Mouse (Mus musculus) spleen, postnatal 4 days (tissue): Measurements from ENCODE around the gene A430033K04Rik.

ENCODE experiments used
- DNase-seq, 2 experiments: peaks; one replicate each; pipeline ENCODE4 v3.0.0; 2022; ENCODE audit warnings: low spot score in 2 of 2

Gene A430033K04Rik

GRCm38 (mm10) chr5:138694496-138695167 is 72.0 kb downstream of the A430033K04Rik start:
- DNase-seq = no peak

- DNase-seq = no peak
These were observed 74.8 kb downstream of the A430033K04Rik start for GRCm38 (mm10) chr5:138697466-138697865.
